ENCODE assay signal across 11 mouse cellular contexts in the genomic region with DNA sequence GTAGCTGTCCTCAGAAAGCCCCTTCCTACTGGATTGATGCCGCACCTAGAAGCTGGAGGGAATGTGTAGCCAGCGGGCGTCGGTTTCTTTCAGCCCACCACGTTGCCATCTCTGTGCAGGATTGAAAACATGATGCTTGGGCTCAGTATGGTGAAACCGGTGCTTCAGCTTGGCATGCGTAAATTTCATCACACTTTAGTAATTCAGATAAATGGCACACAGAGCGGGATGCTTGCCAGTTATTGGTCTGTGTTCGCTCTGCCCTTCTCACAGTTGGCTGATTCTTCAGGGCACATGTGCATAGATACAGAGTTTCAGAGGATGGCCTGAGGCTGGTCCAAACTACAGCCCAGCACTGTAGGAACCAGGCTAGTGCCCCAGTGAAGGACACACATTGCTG. TPM values are rescaled to one million over a fixed set of nuclear protein-coding genes. Genes with fewer than 3 reads are reported as not detected.
A peak's percentile ranks its signal among the peaks of the same experiment; 100 is the strongest.
DNase-seq lines count a peak whose midpoint lies in the region; ATAC-seq lines count a peak whose summit lies in the region.
"Had no signal": no experiment of that assay in that cellular context is flagged by ENCODE, and none has a peak within 500 bp of the region (broad histone marks: within the 10 kb centered on the region; RNA-seq: fewer than 3 reads in every experiment).

No protein-coding gene starts in this region.

- H3K4me3 ChIP-seq in macrophage (ENCODE audit: inconsistent target): no peak overlapping the region
- H3K4me3 ChIP-seq: erythroblast, embryonic 14.5 days had no signal

- DNase-seq in frontal cortex, postnatal 36 days (ENCODE audit: low spot score in 2 of 2): no peak
- peak; percentile 34 for DNase-seq in left cerebral cortex, postnatal 4 days
- DNase-seq in left cerebral cortex, postnatal 36 days (ENCODE audit: low spot score in 2 of 2): no peak
- peak; percentile 64 for DNase-seq in adipocyte (ENCODE audit: low spot score)
- no peak for DNase-seq in left cerebral cortex, adult 11 months (ENCODE audit: low spot score)
- DNase-seq: kidney, adult 8-10 months; right cerebral cortex, postnatal 25 days; thymus, adult 2 months had no signal

- 86% methylated on average over 6 of the region's 9 CpGs for WGBS in macrophage (ENCODE audit: missing documents)

- intact Hi-C loops in left cerebral cortex, postnatal 4 days (cut with DNase I): no loop called here
- intact Hi-C loops in left cerebral cortex, postnatal 36 days (cut with DNase I): no loop called here

- H3K36me3 ChIP-seq in macrophage (ENCODE audit: inconsistent target): no peaks in the 10 kb centered on the region

- H3K27ac ChIP-seq in macrophage: peak overlapping the region; percentile 35

- H3K79me2 ChIP-seq in macrophage (ENCODE audit: inconsistent target): peaks cover 31% of the 10 kb centered on the region

- ATAC-seq in frontal cortex, adult (ENCODE audit: low TSS enrichment): 0 out of 2 replicates have a peak, but pooled peaks have one; percentile 2

RNA-seq across cellular contexts. Expression of a gene that starts 53.1 kb away (rescaled TPM):
- total RNA-seq in left cerebral cortex, postnatal 4 days (2021): 100 to 1,000 TPM; 211 to 217 TPM
- 100 to 1,000 TPM; 119 to 138 TPM for total RNA-seq in left cerebral cortex, postnatal 36 days (2021)
- total RNA-seq in macrophage (2018; cell fraction: chromatin; rRNA removed): 10 to 100 TPM in 25 of 26 experiments, 1 to 10 TPM in 1; 6.3 to 28.4 (median 18.4) TPM
- 10 to 100 TPM in 24 of 26 experiments, 1 to 10 TPM in 2; 9.9 to 18.1 (median 13.6) TPM for total RNA-seq in macrophage (2018; cell fraction: cytosol; rRNA removed)
- 10 to 100 TPM in 25 of 26 experiments, 1 to 10 TPM in 1; 9.1 to 30.6 (median 14.2) TPM for total RNA-seq in macrophage (2018; cell fraction: nucleus; rRNA removed)
- 11.3 to 23.4 TPM (median 18.6 TPM) in 3 replicates for polyA plus RNA-seq in macrophage (2018)

Comparison
In these comparisons a context has a peak if more than half of its experiments do, and no peak if none do; other contexts are left out.
1. DNase-seq: peak in left cerebral cortex, postnatal 4 days (single experiment) and adipocyte (single experiment); none in frontal cortex, postnatal 36 days (0 of 2), left cerebral cortex, postnatal 36 days (0 of 2) and left cerebral cortex, adult 11 months (single experiment).